Mouse (Mus musculus): Measurements from ENCODE around the gene Max.

- TF ChIP-seq POLR2A (IDR thresholded peaks at IDR 0.05; ENCODE audit: extremely low read depth, insufficient read depth, low read length) (no peak), CTCF (IDR thresholded peaks at IDR 0.05; ENCODE audit: extremely low read depth, insufficient read depth, low read length) (no peak)
Observed at GRCm38 (mm10) chr12:76918113-76918512, 43.9 kb downstream of the Max start.

All from cortical plate, adult 2 months (tissue).